Mouse (Mus musculus) kidney, adult 9 months (tissue): ENCODE data around the gene Chil4.
"Not testable (repeated sequence)": the region's sequence is repeated elsewhere in the genome, so short reads cannot be mapped to it uniquely, and the experiment has no call there.

ENCODE experiments used
- DNase-seq: peaks from one replicate; pipeline ENCODE4 v3.0.0; 2022

The Chil4 gene

GRCm38 (mm10) chr3:106219407-106219806 is at the start of gene Chil4:
Gene Chil4, minus strand, starts transcription at chr3:106219507.
- DNase-seq = no peak

- no peak for DNase-seq
Observed at GRCm38 (mm10) chr3:106265854-106266253, 46.5 kb upstream of the Chil4 start.

GRCm38 (mm10) chr3:106264854-106265253 is 45.5 kb upstream of the Chil4 start:
- DNase-seq = no peak

DNA sequence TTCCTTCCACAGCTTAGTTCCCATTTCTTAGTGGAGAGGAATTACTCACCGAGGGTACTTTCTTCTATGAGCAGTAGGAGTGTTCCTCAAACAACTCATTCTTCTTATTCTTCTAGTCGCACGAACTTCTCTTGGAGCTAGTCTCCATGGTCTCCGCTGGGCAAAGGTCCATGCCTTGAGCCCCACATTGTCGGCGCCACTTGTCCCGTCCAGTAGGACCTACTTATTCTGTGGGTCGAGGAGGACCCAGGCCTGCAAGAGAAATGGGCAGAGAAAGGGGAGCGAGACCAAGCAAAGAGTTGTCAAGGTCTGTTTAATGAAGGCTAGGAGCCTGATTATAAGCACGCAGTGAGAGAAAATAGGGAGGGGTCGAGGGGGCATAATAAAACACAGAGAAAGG is 37.8 kb upstream of the Chil4 start:
- not testable (repeated sequence) for DNase-seq

GRCm38 (mm10) chr3:106252719-106253118 is 33.4 kb upstream of the Chil4 start:
- DNase-seq = no peak

- DNase-seq = not testable (repeated sequence)
Observed at GRCm38 (mm10) chr3:106250763-106251399, 31.6 kb upstream of the Chil4 start.

DNA sequence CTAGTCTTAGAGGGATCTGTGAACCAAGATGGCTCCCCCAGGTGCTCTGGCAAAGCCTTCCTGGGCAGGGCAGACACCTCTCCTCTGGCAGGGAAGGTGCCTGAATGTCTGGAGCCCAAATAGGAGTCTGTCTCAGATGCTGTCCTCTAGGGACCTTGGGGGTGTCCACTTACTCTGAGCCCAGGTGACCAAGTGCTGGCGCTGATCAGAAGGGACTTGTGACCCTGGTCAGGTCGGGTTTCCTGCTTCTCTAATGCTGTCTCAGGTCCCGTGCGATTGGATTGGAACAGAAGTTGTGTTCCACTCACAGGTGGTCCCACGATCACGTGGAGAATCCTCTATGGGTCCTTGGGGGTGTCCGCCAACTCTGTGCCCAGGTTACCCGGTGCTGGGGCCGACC is 28.1 kb upstream of the Chil4 start:
- not testable (repeated sequence) for DNase-seq

- not testable (repeated sequence) for DNase-seq
Observed at GRCm38 (mm10) chr3:106240210-106240609, 20.9 kb upstream of the Chil4 start.

DNA sequence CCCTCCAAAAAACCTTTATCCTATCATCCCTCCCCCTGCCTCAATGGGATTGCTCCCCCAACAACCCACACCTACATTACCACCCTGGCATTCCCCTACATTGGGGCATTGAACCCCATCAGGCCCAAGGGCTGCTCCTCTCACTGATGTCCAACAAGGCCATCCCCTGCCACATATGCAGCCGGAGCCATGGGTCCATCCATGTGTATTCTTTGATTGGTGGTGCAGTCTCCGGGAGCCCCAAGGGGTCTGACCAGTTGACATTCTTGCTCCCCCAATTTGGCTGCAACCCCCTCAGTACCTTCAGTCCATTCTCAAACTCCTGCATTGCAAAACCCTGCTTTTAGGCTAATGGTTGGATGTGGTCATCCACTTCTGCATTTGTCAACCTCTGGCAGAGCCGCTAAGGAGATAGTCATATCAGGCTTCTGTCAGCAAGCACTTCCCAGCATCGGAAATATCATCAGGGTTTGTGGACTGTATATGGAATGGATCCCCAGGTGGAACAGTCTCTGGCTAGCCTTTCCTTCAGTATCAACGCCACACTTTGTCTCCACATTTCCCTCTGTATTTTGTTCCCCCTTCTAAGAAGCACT is 20.0 kb upstream of the Chil4 start:
- no peak for DNase-seq

DNA sequence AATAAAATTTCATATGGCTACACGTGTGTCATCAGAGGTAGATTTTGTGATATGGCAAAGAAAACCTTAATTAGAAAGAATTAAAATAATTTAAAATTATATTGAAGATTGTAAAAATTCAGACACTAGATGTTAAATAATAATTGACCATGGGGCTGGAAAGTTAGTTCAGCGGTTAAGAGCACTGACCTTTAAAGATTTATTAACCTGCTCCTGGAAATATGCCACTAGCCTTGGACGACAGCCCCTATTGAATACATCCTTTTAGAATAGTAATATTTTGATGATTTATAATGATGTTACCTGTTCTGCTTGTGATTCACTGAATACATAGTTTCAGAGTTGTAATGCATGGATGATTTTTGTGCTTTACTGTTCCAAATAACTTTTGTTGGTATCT is 4.1 kb upstream of the Chil4 start:
- peak; percentile 88 for DNase-seq

GRCm38 (mm10) chr3:106221625-106222265 is 2.4 kb upstream of the Chil4 start:
- no peak for DNase-seq

DNA sequence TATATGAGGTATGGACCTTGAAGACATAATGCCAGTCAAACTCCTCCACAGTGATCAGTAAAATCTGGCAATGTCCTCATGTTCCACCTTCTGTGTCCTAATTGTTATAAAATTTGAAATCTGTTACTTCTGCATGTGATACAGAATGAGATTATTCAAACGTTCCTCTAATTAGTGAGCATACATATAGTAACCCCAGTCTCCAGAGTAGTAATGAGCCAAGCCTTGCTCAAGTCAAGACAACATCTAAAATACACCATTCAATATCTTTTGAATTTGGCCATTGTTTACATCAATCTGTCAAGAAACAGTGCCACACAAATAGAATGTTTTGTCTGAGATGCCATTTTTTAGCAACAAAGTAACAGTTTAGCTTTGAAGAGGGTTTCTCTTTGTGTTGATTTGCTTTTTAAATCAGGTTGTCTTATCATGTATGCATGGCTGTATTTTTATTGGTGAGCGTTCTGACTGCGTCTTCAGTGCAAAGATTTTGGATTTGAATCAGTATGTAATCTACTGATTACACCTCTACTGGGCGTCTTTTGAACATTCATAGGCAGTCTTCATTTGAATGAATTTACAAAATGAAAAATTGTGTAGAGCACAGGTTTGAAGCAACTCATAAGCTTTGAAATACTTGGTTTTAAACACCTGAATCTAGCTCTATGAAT is 888 bp downstream of the Chil4 start:
- not testable (repeated sequence) for DNase-seq

- DNase-seq = not testable (repeated sequence)
Observed at GRCm38 (mm10) chr3:106198030-106198429, 21.3 kb downstream of the Chil4 start.

- DNase-seq = not testable (repeated sequence)
Observed at GRCm38 (mm10) chr3:106197246-106197645, 22.1 kb downstream of the Chil4 start.

- DNase-seq = no peak
Observed at GRCm38 (mm10) chr3:106196276-106196675, 23.0 kb downstream of the Chil4 start.

- DNase-seq = no peak
Observed at GRCm38 (mm10) chr3:106195486-106195885, 23.8 kb downstream of the Chil4 start.

DNA sequence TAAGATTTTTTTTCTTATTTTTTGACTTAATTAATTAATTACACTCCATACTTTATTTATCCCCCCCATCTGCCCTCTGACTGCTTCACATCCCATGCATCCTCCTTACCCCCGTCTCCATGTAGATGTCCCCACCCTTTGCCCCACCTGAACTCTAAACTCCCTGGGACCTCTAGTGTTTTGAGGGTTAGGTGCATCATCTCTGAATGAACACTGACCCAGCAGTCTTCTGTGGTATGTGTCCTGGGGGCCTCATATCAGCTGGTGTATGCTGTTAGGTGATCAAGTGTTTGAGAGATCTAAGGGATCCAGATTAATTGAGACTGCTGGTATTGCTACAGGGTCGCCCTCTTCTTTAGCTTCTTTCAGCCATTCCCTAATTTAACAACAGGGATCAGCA is 31.3 kb downstream of the Chil4 start:
- no peak for DNase-seq

GRCm38 (mm10) chr3:106177509-106178189 is 41.7 kb downstream of the Chil4 start:
- no peak for DNase-seq

DNA sequence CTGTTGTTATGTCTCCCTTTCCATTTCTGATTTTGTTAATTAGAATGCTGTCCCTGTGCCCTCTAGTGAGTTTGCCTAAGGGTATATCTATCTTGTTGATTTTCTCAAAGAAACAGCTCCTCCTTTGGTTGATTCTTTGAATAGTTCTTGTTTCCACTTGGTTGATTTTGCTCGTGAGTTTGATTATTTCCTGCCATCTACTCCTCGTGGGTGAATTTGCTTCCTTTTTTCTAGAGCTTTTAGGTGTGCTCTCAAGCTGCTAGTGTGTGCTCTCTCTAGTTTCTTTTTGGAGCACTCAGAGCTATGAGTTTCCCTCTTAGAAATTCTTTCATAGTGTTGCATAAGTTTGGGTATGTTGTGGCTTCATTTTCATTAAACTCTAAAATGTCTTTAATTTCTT is 44.3 kb downstream of the Chil4 start:
- DNase-seq = not testable (repeated sequence)

- DNase-seq = not testable (repeated sequence)
Observed at GRCm38 (mm10) chr3:106172506-106172905, 46.8 kb downstream of the Chil4 start.

- DNase-seq = no peak
Observed at GRCm38 (mm10) chr3:106171135-106171731, 48.1 kb downstream of the Chil4 start.

GRCm38 (mm10) chr3:106170522-106171053 is 48.7 kb downstream of the Chil4 start:
- DNase-seq = peak; percentile 4
